Mouse (Mus musculus) lung, embryonic 14.5 days (tissue): ENCODE results near the gene Ptrh1. TPM values are rescaled to one million over a fixed set of nuclear protein-coding genes. Genes with fewer than 3 reads are reported as not detected.

ENCODE experiments used
- ATAC-seq: fragments of 200-750 bp; cut with Nextera tagmentation; 2 replicates; pipeline ENCODE4 v1.8.0; 2017; ENCODE audit warnings: mild to moderate bottlenecking, moderate TSS enrichment, moderate library complexity; ENCODE audit not compliant: insufficient read depth
- DNase-seq: peaks from one replicate; pipeline ENCODE4 v3.0.0-alpha.2; 2015
- H3K27ac ChIP-seq: fragments of 300-500 bp; sonication (generic); 2 replicates; pipeline ENCODE4 v1.5.1; 2014; ENCODE audit warnings: low read depth, mild to moderate bottlenecking, moderate library complexity
- H3K27me3 ChIP-seq: fragments of 300-500 bp; sonication (generic); 2 replicates; pipeline ENCODE4 v1.6.1; 2014; ENCODE audit warnings: low read length, control low read depth; ENCODE audit not compliant: insufficient read depth
- H3K36me3 ChIP-seq: fragments of 300-500 bp; sonication (generic); 2 replicates; pipeline ENCODE4 v1.6.1; 2014; ENCODE audit warnings: control low read depth; ENCODE audit not compliant: insufficient read depth
- H3K4me1 ChIP-seq: fragments of 300-500 bp; sonication (generic); 2 replicates; pipeline ENCODE4 v1.6.1; 2014; ENCODE audit warnings: antibody characterized with exemption, control low read depth; ENCODE audit not compliant: insufficient read depth
- H3K4me2 ChIP-seq: fragments of 300-500 bp; sonication (generic); 2 replicates; pipeline ENCODE4 v1.6.1; 2014; ENCODE audit warnings: mild to moderate bottlenecking
- H3K4me3 ChIP-seq: fragments of 300-500 bp; sonication (generic); 2 replicates; pipeline ENCODE4 v1.5.1; 2014; ENCODE audit warnings: low read depth, low read length
- H3K9ac ChIP-seq: fragments of 300-500 bp; sonication (generic); 2 replicates; pipeline ENCODE4 v1.6.1; 2014
- H3K9me3 ChIP-seq: fragments of 300-500 bp; sonication (generic); 2 replicates; pipeline ENCODE4 v1.6.1; 2016; ENCODE audit warnings: low read depth, low read length, control low read depth
- CTCF ChIP-seq: IDR thresholded peaks from 2 replicates; pipeline ENCODE4 v1.5.1; 2016; ENCODE audit warnings: antibody characterized with exemption, low read depth
- WGBS: fragments of 180-500 bp; shearing (Covaris S2); extraction: QIAGEN DNeasy Blood & Tissue Kit; methylation state at CpG from one replicate; pipeline ENCODE4 v1.1.7; 2014; 5-methylcytosine and 5-hydroxymethylcytosine counted together
- polyA plus RNA-seq: library from polyadenylated mRNA; unstranded; fragments of >200 nt; fragmentation: Nextera tagmentation; extraction: Ambion mirVana; gene quantifications from 2 replicates; pipeline ENCODE4 v1.2.1, GENCODE M21; 2014

Ptrh1 gene
- polyA plus RNA-seq, 1 experiment from 2014 or later, result 4.4 TPM

DNA sequence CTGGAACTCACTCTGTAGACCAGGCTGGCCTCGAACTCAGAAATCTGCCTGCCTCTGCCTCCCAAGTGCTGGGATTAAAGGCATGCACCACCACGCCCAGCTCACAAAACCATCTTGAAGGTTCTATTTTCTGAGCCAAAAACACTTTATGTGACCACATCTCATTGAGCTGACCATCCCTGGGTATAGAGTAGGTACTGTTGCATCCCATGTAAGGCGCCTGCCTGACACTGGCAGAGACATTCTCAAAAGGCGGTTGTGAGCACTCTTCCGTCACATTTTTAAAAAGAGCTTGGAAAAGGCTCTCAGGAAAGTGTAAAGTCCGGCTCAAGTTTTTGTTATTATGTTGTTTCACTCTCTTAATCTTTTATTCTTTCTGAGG is 18.9 kb upstream of the Ptrh1 start:
- H3K4me2 ChIP-seq, result no peak overlapping the region; the same call in 1 of the 2 replicates
- H3K4me3 ChIP-seq, result peak overlapping the region; percentile 70
- no peaks in the 10 kb centered on the region for H3K9me3 ChIP-seq
- no peaks in the 10 kb centered on the region for H3K4me1 ChIP-seq
- no peak for DNase-seq
- 34% methylated on average over 6 of the region's 6 CpGs for WGBS
- peak; percentile 17; the same call in 1 of the 2 replicates for ATAC-seq
- H3K27ac ChIP-seq, result no peak overlapping the region
- no peak overlapping the region for H3K9ac ChIP-seq
- no peak for TF ChIP-seq CTCF
- H3K27me3 ChIP-seq, result no peaks in the 10 kb centered on the region
- H3K36me3 ChIP-seq, result peaks cover 43% of the 10 kb centered on the region

- Histone ChIP-seq H3K4me3 (peak within 1 kb of the TSS; percentile 70), H3K27ac (peak within 1 kb of the TSS; percentile 85), H3K4me2 (peak within 1 kb of the TSS; percentile 69), H3K9me3 (no peaks in the 10 kb centered on the region), H3K9ac (peak within 1 kb of the TSS; percentile 79), H3K4me1 (no peaks in the 10 kb centered on the region), H3K36me3 (peaks cover 45% of the 10 kb centered on the region), H3K27me3 (no peaks in the 10 kb centered on the region)
- WGBS, result under 1% methylated on average over 66 of the region's 66 CpGs
- ATAC-seq, result peak; percentile 96
- DNase-seq, result peak; percentile 99
- TF ChIP-seq CTCF, result peak; percentile 95
These were observed 18.3 kb upstream of the Ptrh1 start, which contains the start of gene Tor2a for GRCm38 (mm10) chr2:32757056-32757845. TSS of gene Tor2a (plus strand) at chr2:32757234.

GRCm38 (mm10) chr2:32758503-32758902 is 17.1 kb upstream of the Ptrh1 start:
- no peaks in the 10 kb centered on the region for H3K9me3 ChIP-seq
- H3K4me3 ChIP-seq, result no peak overlapping the region
- 59% methylated on average over 8 of the region's 8 CpGs for WGBS
- no peak for DNase-seq
- peaks cover 44% of the 10 kb centered on the region for H3K36me3 ChIP-seq
- no peak for TF ChIP-seq CTCF
- H3K27me3 ChIP-seq, result no peaks in the 10 kb centered on the region
- H3K9ac ChIP-seq, result no peak overlapping the region
- no peak for ATAC-seq
- H3K27ac ChIP-seq, result no peak overlapping the region
- H3K4me2 ChIP-seq, result no peak overlapping the region
- H3K4me1 ChIP-seq, result no peaks in the 10 kb centered on the region

DNA sequence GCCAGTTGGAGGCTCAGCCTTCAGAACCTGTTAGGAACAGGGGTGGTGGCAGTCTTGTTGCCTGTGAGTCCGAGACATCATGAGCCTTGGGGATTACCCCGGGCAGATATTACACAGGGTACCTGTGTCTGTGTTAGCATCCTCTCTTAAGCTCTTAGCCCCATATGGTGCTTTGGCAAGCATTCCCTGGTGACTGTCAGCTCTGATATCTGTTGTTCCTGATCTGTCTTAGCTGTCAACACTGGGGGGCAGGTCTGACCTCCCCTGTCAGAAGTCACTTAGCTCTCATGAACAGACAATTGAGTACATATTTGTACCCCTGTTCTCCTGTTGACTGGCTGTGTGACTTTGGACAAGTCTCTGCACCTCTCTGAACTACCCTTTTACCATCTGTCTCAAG is 16.6 kb upstream of the Ptrh1 start:
- Histone ChIP-seq H3K4me3 (no peak overlapping the region), H3K36me3 (peaks cover 43% of the 10 kb centered on the region), H3K27ac (no peak overlapping the region), H3K9ac (no peak overlapping the region), H3K9me3 (no peaks in the 10 kb centered on the region), H3K4me2 (no peak overlapping the region), H3K4me1 (no peaks in the 10 kb centered on the region), H3K27me3 (no peaks in the 10 kb centered on the region)
- 87% methylated on average over 2 of the region's 2 CpGs for WGBS
- no peak for TF ChIP-seq CTCF
- DNase-seq, result no peak
- ATAC-seq, result no peak

- WGBS, result 84% methylated on average over 14 of the region's 14 CpGs
- H3K4me3 ChIP-seq, result no peak overlapping the region
- no peak overlapping the region for H3K9ac ChIP-seq
- peaks cover 30% of the 10 kb centered on the region for H3K36me3 ChIP-seq
- no peaks in the 10 kb centered on the region for H3K4me1 ChIP-seq
- no peaks in the 10 kb centered on the region for H3K9me3 ChIP-seq
- no peak for TF ChIP-seq CTCF
- no peak overlapping the region for H3K27ac ChIP-seq
- H3K27me3 ChIP-seq, result no peaks in the 10 kb centered on the region
- H3K4me2 ChIP-seq, result no peak overlapping the region
- ATAC-seq (no peak), DNase-seq (no peak)
These were observed 14.2 kb upstream of the Ptrh1 start for GRCm38 (mm10) chr2:32761361-32761760.

GRCm38 (mm10) chr2:32761859-32762258 is 13.7 kb upstream of the Ptrh1 start:
- H3K9me3 ChIP-seq, result no peaks in the 10 kb centered on the region
- H3K36me3 ChIP-seq, result peaks cover 30% of the 10 kb centered on the region
- H3K4me3 ChIP-seq, result no peak overlapping the region
- ATAC-seq, result no peak
- no peak overlapping the region for H3K4me2 ChIP-seq
- 82% methylated on average over 4 of the region's 4 CpGs for WGBS
- TF ChIP-seq CTCF, result no peak
- H3K27ac ChIP-seq, result no peak overlapping the region
- no peaks in the 10 kb centered on the region for H3K27me3 ChIP-seq
- no peaks in the 10 kb centered on the region for H3K4me1 ChIP-seq
- H3K9ac ChIP-seq, result no peak overlapping the region
- no peak for DNase-seq

DNA sequence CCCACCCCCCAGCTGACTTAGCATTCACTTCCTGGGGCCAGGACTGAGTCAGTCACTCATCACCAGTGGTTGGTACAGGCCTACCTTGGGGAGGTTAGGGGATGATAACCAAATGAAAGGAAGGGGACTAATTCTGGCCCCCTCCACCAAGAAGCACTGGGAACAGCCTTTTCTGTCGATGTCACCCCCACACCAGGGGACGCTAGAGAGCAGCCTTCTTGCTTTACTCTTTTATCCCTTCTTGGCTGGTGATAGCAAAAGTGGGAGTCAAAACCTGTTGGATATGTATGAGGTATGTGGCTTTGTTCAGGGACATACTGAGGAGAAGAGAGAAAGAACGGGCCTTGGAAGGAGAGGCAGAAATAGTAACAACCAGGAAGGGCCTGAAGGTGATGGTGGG is 12.2 kb upstream of the Ptrh1 start:
- H3K4me1 ChIP-seq, result no peaks in the 10 kb centered on the region
- 74% methylated on average over 3 of the region's 3 CpGs for WGBS
- no peaks in the 10 kb centered on the region for H3K9me3 ChIP-seq
- H3K36me3 ChIP-seq, result peaks cover 30% of the 10 kb centered on the region
- H3K9ac ChIP-seq, result no peak overlapping the region
- H3K27me3 ChIP-seq, result no peaks in the 10 kb centered on the region
- no peak overlapping the region for H3K4me2 ChIP-seq
- DNase-seq (no peak), ATAC-seq (no peak)
- H3K4me3 ChIP-seq, result no peak overlapping the region
- peak; percentile 55 for TF ChIP-seq CTCF
- no peak overlapping the region for H3K27ac ChIP-seq
